Mouse (Mus musculus) ES-Bruce4 (cell line): Measurements from ENCODE around the gene Ggta1. TPM values are rescaled to one million over a fixed set of nuclear protein-coding genes. Genes with fewer than 3 reads are reported as not detected.

Source experiments
- H3K27ac ChIP-seq: 2 replicates; pipeline ENCODE4 v1.5.1; 2012; ENCODE audit warnings: low read length, inconsistent platforms; ENCODE audit not compliant: insufficient read depth
- H3K27me3 ChIP-seq: 2 replicates; pipeline ENCODE4 v1.6.1; 2012; ENCODE audit warnings: mild to moderate bottlenecking, low read length, inconsistent platforms; ENCODE audit not compliant: control insufficient read depth, poor library complexity, insufficient read depth, severe bottlenecking
- H3K36me3 ChIP-seq: 2 replicates; pipeline ENCODE4 v1.6.1; 2012; ENCODE audit warnings: inconsistent platforms, mild to moderate bottlenecking, low read length, moderate library complexity; ENCODE audit not compliant: control insufficient read depth, poor library complexity, insufficient read depth, severe bottlenecking
- H3K4me1 ChIP-seq: one replicate; pipeline ENCODE4 v1.8.1; 2011; ENCODE audit warnings: low read length; ENCODE audit not compliant: control insufficient read depth, insufficient read depth
- H3K4me3 ChIP-seq: 2 replicates; pipeline ENCODE4 v1.5.1; 2011; ENCODE audit warnings: low read depth, mild to moderate bottlenecking, low read length
- H3K9ac ChIP-seq: 2 replicates; pipeline ENCODE4 v1.6.1; 2012; ENCODE audit warnings: low read depth, mild to moderate bottlenecking, inconsistent platforms; ENCODE audit not compliant: poor library complexity, severe bottlenecking
- H3K9me3 ChIP-seq: replicated peaks from 2 replicates; pipeline ENCODE4 v1.6.1; 2012; ENCODE audit warnings: mild to moderate bottlenecking, low read length, inconsistent platforms; ENCODE audit not compliant: control insufficient read depth, poor library complexity, insufficient read depth, severe bottlenecking
- CTCF ChIP-seq: IDR thresholded peaks from one replicate; pipeline ENCODE4 v1.8.1; 2011; ENCODE audit warnings: low read depth, low read length
- EP300 ChIP-seq: IDR thresholded peaks from 2 replicates; pipeline ENCODE4 v1.6.1; 2011; ENCODE audit warnings: low read depth, low read length; ENCODE audit not compliant: insufficient read depth
- POLR2A ChIP-seq: IDR thresholded peaks from one replicate; pipeline ENCODE4 v1.8.1; 2011; ENCODE audit warnings: low read length; ENCODE audit not compliant: insufficient read depth
- polyA plus RNA-seq: library from polyadenylated mRNA; stranded (reverse); fragments of >200 nt; gene quantifications from 2 replicates; pipeline ENCODE4 v1.2.4, GENCODE M21; 2011; ENCODE audit warnings: low read depth; ENCODE audit not compliant: missing spikeins, insufficient read depth, insufficient read length

Gene Ggta1
- polyA plus RNA-seq, 1 experiment: 52.5 TPM

DNA sequence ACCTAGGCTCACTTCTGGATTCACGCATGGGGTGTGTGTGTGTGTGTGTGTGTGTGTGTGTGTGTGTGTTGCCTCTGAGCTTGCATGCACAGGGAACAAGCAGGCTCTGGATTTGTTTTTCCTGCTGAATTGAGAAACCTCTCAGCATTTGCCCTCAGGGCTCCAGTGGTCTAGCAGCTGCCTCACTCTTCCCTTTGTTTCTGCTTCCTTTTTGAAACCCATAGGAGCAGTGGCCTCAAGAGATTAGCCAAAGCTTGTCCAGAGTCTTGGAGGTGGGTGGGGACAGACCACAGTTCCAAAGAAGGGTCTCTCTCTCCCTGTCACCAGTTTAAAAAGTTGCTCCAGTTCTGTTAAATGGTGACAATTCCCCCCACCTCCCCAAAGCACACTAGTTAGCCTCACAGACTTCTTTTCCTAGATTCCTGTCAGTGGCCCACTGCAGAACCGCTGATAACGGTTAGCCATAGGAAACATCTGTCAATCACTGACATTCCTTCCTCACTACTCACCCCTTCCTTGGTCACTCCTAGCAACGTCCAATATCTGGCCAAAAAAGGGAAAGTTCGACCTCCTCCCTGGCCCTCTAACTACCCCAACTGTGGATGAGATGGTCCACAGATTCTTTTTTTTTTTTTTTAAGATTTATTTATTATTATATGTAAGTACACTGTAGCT lies 24.1 kb upstream of the Ggta1 start:
- Histone ChIP-seq H3K9me3 (no peaks in the 10 kb centered on the region), H3K9ac (no peak overlapping the region), H3K27ac (peak overlapping the region; percentile 78), H3K4me3 (no peak overlapping the region), H3K27me3 (no peaks in the 10 kb centered on the region), H3K4me1 (peaks cover 6% of the 10 kb centered on the region), H3K36me3 (no peaks in the 10 kb centered on the region)
- 0 out of 2 replicates have a peak, but pooled peaks have one; percentile 17 for TF ChIP-seq EP300
- no peak for TF ChIP-seq POLR2A

- no peaks in the 10 kb centered on the region for H3K27me3 ChIP-seq
- no peak overlapping the region for H3K27ac ChIP-seq
- no peak for TF ChIP-seq POLR2A
- no peak for TF ChIP-seq EP300
- TF ChIP-seq CTCF: no peak
Measured at GRCm38 (mm10) chr2:35484102-35484501, 21.1 kb upstream of the Ggta1 start.

DNA sequence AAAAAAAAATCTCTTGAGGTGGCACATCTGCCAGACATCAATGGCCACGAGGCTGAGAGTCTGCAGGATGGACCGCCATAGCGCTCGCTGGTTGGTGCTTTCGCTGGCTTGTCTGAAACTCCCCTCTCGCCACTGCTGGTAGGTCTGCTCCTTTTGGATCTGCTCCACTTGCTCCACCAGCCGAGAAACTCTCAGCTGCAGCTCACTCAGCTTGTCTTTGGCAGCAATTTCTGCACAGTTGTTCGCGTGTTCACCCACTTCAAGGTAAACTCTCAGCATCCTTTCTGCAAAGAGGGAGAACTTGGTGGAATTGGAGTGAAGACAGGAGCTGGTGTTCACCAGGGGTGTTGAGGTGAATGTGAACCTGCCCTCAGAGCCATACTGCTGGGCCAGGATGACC lies 20.4 kb upstream of the Ggta1 start:
- no peak overlapping the region for H3K27ac ChIP-seq
- peaks cover 3% of the 10 kb centered on the region for H3K4me1 ChIP-seq
- no peak overlapping the region for H3K4me3 ChIP-seq
- H3K9ac ChIP-seq: no peak overlapping the region
- TF ChIP-seq POLR2A (no peak), EP300 (no peak), CTCF (no peak)
- H3K36me3 ChIP-seq: no peaks in the 10 kb centered on the region
- no peaks in the 10 kb centered on the region for H3K9me3 ChIP-seq
- H3K27me3 ChIP-seq: no peaks in the 10 kb centered on the region

More at GRCm38 (mm10) chr2:35484102-35484501, 21.1 kb upstream of the Ggta1 start:
- H3K36me3 ChIP-seq: no peaks in the 10 kb centered on the region
- H3K4me3 ChIP-seq: no peak overlapping the region
- no peak overlapping the region for H3K9ac ChIP-seq
- H3K9me3 ChIP-seq: no peaks in the 10 kb centered on the region
- H3K4me1 ChIP-seq: peaks cover 3% of the 10 kb centered on the region

DNA sequence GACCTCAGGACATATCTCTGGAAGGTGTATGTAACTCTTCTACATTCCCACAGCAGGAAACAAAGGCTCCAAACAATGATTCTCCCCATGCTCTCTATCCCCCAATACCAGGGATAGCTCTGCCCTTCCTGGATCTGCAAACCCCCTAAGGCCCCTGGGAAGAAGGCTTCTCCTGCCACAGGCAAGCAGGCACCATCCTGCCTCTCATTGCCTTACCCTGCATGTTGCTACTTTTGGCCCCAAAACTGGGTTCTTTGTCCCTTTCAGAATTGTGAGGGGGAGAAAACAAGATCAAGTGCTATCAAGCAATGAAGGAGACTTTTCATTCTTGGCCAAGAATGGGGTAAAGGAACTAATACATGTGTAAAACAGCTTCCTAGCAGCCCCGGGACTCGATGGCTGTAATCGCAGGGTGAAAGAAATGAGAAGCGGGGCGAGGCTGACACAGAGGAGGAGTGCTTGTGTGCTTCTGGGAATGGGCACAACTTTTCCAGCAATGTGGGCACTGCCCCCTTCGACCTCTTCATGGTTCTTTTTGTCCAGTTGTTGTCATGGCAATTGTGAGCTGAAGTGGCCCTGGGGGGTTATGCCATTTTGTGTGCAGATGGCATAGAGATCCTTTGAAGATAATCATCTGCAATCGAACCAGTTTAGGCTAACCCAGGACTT lies 18.4 kb upstream of the Ggta1 start:
- Histone ChIP-seq H3K27me3 (no peaks in the 10 kb centered on the region), H3K4me3 (no peak overlapping the region), H3K9me3 (no peaks in the 10 kb centered on the region), H3K36me3 (no peaks in the 10 kb centered on the region), H3K9ac (no peak overlapping the region), H3K4me1 (no peaks in the 10 kb centered on the region), H3K27ac (no peak overlapping the region)
- no peak for TF ChIP-seq EP300
- TF ChIP-seq CTCF: no peak
- TF ChIP-seq POLR2A: no peak

DNA sequence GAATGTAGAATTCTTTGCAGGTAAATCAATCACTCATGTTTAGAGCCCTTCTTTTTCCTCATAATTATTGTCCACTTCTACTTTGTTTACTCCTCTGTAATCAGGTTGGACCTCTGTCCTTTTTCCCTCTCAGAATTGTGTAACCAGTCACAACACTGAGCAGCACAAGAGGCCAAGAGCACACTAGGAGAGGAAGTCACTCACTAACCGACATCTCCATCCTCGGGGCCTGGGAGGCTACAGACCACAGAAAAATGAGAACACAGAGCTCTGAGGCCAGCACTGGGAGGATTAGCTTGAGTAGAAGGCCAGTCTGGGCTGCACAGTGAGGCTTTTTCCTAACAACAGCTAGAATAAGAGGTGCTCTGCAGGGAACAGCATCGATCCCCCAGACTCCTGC lies 17.0 kb upstream of the Ggta1 start:
- H3K36me3 ChIP-seq: no peaks in the 10 kb centered on the region
- H3K27me3 ChIP-seq: no peaks in the 10 kb centered on the region
- TF ChIP-seq POLR2A (no peak), CTCF (no peak), EP300 (no peak)
- H3K9ac ChIP-seq: no peak overlapping the region
- no peaks in the 10 kb centered on the region for H3K9me3 ChIP-seq
- no peak overlapping the region for H3K4me3 ChIP-seq
- no peak overlapping the region for H3K27ac ChIP-seq
- no peaks in the 10 kb centered on the region for H3K4me1 ChIP-seq

DNA sequence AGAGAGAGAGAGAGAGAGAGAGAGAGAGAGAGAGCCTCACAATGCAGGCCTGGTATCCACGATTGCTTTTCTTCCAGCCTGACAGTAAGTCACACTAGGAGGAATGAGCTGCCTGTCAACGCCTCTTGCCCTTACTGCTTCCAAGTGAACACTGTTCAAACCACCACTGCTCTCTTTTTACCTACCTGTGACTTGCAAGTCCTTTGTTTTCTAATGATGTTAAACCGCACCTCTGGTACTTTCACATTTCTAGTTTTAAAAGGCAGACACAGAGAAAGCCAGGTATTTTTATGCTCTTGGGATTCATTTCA lies 15.7 kb upstream of the Ggta1 start:
- H3K4me3 ChIP-seq: no peak overlapping the region
- H3K36me3 ChIP-seq: no peaks in the 10 kb centered on the region
- H3K9ac ChIP-seq: no peak overlapping the region
- H3K9me3 ChIP-seq: no peaks in the 10 kb centered on the region
- no peak overlapping the region for H3K27ac ChIP-seq
- no peaks in the 10 kb centered on the region for H3K27me3 ChIP-seq
- no peak for TF ChIP-seq CTCF
- TF ChIP-seq POLR2A: no peak
- no peak for TF ChIP-seq EP300
- no peaks in the 10 kb centered on the region for H3K4me1 ChIP-seq
